Mouse (Mus musculus) stomach, postnatal 0 days (tissue): ENCODE data around the gene Shroom2. TPM values are rescaled to one million over a fixed set of nuclear protein-coding genes. Genes with fewer than 3 reads are reported as not detected.
A peak's percentile ranks its signal among the peaks of the same experiment; 100 is the strongest.

ENCODE experiments used
- ATAC-seq: fragments of 200-750 bp; cut with Nextera tagmentation; 2 replicates; pipeline ENCODE4 v1.8.0; 2017; ENCODE audit not compliant: low FRiP score, low TSS enrichment
- DNase-seq: peaks from one replicate; pipeline ENCODE4 v3.0.0-alpha.2; 2016; ENCODE audit warnings: low spot score
- H3K27ac ChIP-seq: fragments of 300-500 bp; sonication (generic); replicated peaks from 2 replicates; pipeline ENCODE4 v1.5.1; 2014; ENCODE audit warnings: mild to moderate bottlenecking, control low read depth
- H3K27me3 ChIP-seq: fragments of 300-500 bp; sonication (generic); 2 replicates; pipeline ENCODE4 v1.6.1; 2014; ENCODE audit warnings: low read length; ENCODE audit not compliant: control insufficient read depth, insufficient read depth
- H3K36me3 ChIP-seq: fragments of 300-500 bp; sonication (generic); 2 replicates; pipeline ENCODE4 v1.6.1; 2014; ENCODE audit warnings: low read length, mixed read lengths; ENCODE audit not compliant: control insufficient read depth, insufficient read depth
- H3K4me1 ChIP-seq: fragments of 300-500 bp; sonication (generic); replicated peaks from 2 replicates; pipeline ENCODE4 v1.6.1; 2014; ENCODE audit warnings: antibody characterized with exemption; ENCODE audit not compliant: control insufficient read depth, insufficient read depth
- H3K4me2 ChIP-seq: fragments of 300-500 bp; sonication (generic); replicated peaks from 2 replicates; pipeline ENCODE4 v1.6.1; 2014; ENCODE audit warnings: low read depth, mild to moderate bottlenecking, control low read depth, moderate library complexity
- H3K4me3 ChIP-seq: fragments of 300-500 bp; sonication (generic); 2 replicates; pipeline ENCODE4 v1.5.1; 2014; ENCODE audit warnings: low read depth, low read length, control low read depth
- H3K9ac ChIP-seq: fragments of 300-500 bp; sonication (generic); 2 replicates; pipeline ENCODE4 v1.6.1; 2014; ENCODE audit warnings: mild to moderate bottlenecking, low read length, control low read depth, mixed read lengths
- H3K9me3 ChIP-seq: fragments of 300-500 bp; sonication (generic); 2 replicates; pipeline ENCODE4 v1.6.1; 2016; ENCODE audit warnings: low read length; ENCODE audit not compliant: control insufficient read depth
- CTCF ChIP-seq: IDR thresholded peaks from 2 replicates; pipeline ENCODE4 v1.5.1; 2016; ENCODE audit warnings: antibody characterized with exemption, low read depth, mild to moderate bottlenecking, moderate library complexity
- EP300 ChIP-seq: optimal IDR thresholded peaks from 2 replicates; pipeline ENCODE3; 2016; ENCODE audit warnings: antibody characterized with exemption
- WGBS: fragments of 180-500 bp; shearing (Covaris S2); extraction: QIAGEN DNeasy Blood & Tissue Kit; methylation state at CpG from one replicate; pipeline ENCODE4 v1.1.7; 2014; 5-methylcytosine and 5-hydroxymethylcytosine counted together
- polyA plus RNA-seq: library from polyadenylated mRNA; unstranded; fragments of >200 nt; fragmentation: Nextera tagmentation; extraction: Ambion mirVana; gene quantifications from 2 replicates; pipeline ENCODE4 v1.2.1, GENCODE M21; 2015

Gene Shroom2
- polyA plus RNA-seq, result 2.1 and 2.5 TPM in 2 replicates

- peak within 1 kb of the TSS; percentile 67 for H3K9ac ChIP-seq
- peak; percentile 45 for DNase-seq
- WGBS, result 9% methylated on average over 40 of the region's 55 CpGs
- H3K4me2 ChIP-seq, result peak within 1 kb of the TSS; percentile 62
- TF ChIP-seq EP300 (no peak), CTCF (peak; percentile 2; the same call in 1 of the 2 replicates)
- H3K4me3 ChIP-seq, result peak within 1 kb of the TSS; percentile 58
- H3K36me3 ChIP-seq, result no peaks in the 10 kb centered on the region
- H3K27me3 ChIP-seq, result no peaks in the 10 kb centered on the region
- H3K27ac ChIP-seq, result peak within 1 kb of the TSS; percentile 88
- H3K4me1 ChIP-seq, result no peaks in the 10 kb centered on the region
- H3K9me3 ChIP-seq, result no peaks in the 10 kb centered on the region
- ATAC-seq, result peak; percentile 58
Measured at GRCm38 (mm10) chrX:152768891-152769599, at the start of gene Shroom2. TSS of gene Shroom2 (minus strand) at chrX:152769465.

- H3K9me3 ChIP-seq, result no peaks in the 10 kb centered on the region
- no peak overlapping the region for H3K27ac ChIP-seq
- H3K9ac ChIP-seq, result no peak overlapping the region
- H3K4me1 ChIP-seq, result no peaks in the 10 kb centered on the region
- DNase-seq (peak; percentile 12), ATAC-seq (no peak)
- no peak overlapping the region for H3K4me2 ChIP-seq
- no peaks in the 10 kb centered on the region for H3K36me3 ChIP-seq
- TF ChIP-seq CTCF (peak; percentile 73), EP300 (no peak)
- H3K4me3 ChIP-seq, result no peak overlapping the region
- H3K27me3 ChIP-seq, result no peaks in the 10 kb centered on the region
Measured at GRCm38 (mm10) chrX:152818996-152819395, 49.7 kb upstream of the Shroom2 start.

- no peak overlapping the region for H3K4me3 ChIP-seq
- H3K27me3 ChIP-seq, result no peaks in the 10 kb centered on the region
- no peaks in the 10 kb centered on the region for H3K9me3 ChIP-seq
- H3K4me1 ChIP-seq, result no peaks in the 10 kb centered on the region
- no peak overlapping the region for H3K9ac ChIP-seq
- no peak for TF ChIP-seq EP300
- TF ChIP-seq CTCF, result no peak
- no peak overlapping the region for H3K4me2 ChIP-seq
- H3K27ac ChIP-seq, result no peak overlapping the region
- no peak for DNase-seq
- 64% methylated on average over 3 of the region's 3 CpGs for WGBS
- no peaks in the 10 kb centered on the region for H3K36me3 ChIP-seq
- ATAC-seq, result no peak
Measured at GRCm38 (mm10) chrX:152813339-152813738, 44.1 kb upstream of the Shroom2 start.

GRCm38 (mm10) chrX:152805317-152805716 is 36.1 kb upstream of the Shroom2 start:
- no peak overlapping the region for H3K9ac ChIP-seq
- DNase-seq (no peak), ATAC-seq (no peak)
- H3K4me3 ChIP-seq, result no peak overlapping the region
- no peak overlapping the region for H3K27ac ChIP-seq
- no peak overlapping the region for H3K4me2 ChIP-seq
- H3K27me3 ChIP-seq, result no peaks in the 10 kb centered on the region
- H3K36me3 ChIP-seq, result no peaks in the 10 kb centered on the region
- TF ChIP-seq CTCF, result no peak
- TF ChIP-seq EP300, result no peak
- H3K9me3 ChIP-seq, result no peaks in the 10 kb centered on the region
- no peaks in the 10 kb centered on the region for H3K4me1 ChIP-seq

GRCm38 (mm10) chrX:152788611-152789010 is 19.3 kb upstream of the Shroom2 start:
- Histone ChIP-seq H3K27ac (no peak overlapping the region), H3K4me3 (no peak overlapping the region), H3K4me2 (no peak overlapping the region), H3K27me3 (no peaks in the 10 kb centered on the region), H3K9ac (no peak overlapping the region), H3K4me1 (no peaks in the 10 kb centered on the region), H3K9me3 (no peaks in the 10 kb centered on the region), H3K36me3 (no peaks in the 10 kb centered on the region)
- ATAC-seq (no peak), DNase-seq (no peak)
- TF ChIP-seq CTCF, result no peak
- no peak for TF ChIP-seq EP300
- 71% methylated on average over 2 of the region's 2 CpGs for WGBS

- no peak overlapping the region for H3K4me2 ChIP-seq
- no peaks in the 10 kb centered on the region for H3K36me3 ChIP-seq
- no peaks in the 10 kb centered on the region for H3K4me1 ChIP-seq
- TF ChIP-seq EP300, result no peak
- no peak for TF ChIP-seq CTCF
- DNase-seq, result no peak
- no peaks in the 10 kb centered on the region for H3K9me3 ChIP-seq
- no peak overlapping the region for H3K9ac ChIP-seq
- H3K27ac ChIP-seq, result no peak overlapping the region
- no peak for ATAC-seq
- 68% methylated on average over 1 of the region's 1 CpGs for WGBS
- no peaks in the 10 kb centered on the region for H3K27me3 ChIP-seq
- H3K4me3 ChIP-seq, result no peak overlapping the region
Measured at GRCm38 (mm10) chrX:152788129-152788528, 18.9 kb upstream of the Shroom2 start.
